Mouse (Mus musculus) lung, postnatal 4 days (tissue): ENCODE results near the gene Sec23a.
"Not testable (repeated sequence)": the region's sequence is repeated elsewhere in the genome, so short reads cannot be mapped to it uniquely, and the experiment has no call there.

Source experiments
- DNase-seq, 2 experiments: peaks; one replicate each; pipeline ENCODE4 v3.0.0; 2021

The Sec23a gene

DNA sequence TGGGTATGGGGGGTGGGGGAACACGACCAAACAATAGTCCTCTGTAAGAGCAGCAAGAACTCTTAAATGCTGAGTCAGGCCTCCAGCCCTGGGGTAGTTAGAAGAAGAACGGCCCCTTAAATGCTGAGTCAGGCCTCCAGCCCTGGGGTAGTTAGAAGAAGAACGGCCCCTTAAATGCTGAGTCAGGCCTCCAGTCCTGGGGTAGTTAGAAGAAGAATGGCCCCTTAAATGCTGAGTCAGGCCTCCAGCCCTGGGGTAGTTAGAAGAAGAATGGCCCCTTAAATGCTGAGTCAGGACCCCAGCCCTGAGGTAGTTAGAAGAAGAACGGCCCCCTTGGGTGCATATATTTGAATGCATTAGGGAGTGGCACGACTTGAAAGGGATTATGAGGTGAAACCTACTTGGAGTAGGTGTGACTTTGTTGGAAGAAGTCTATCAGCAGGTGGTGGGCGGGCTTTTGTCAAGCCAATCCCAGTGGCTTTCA, 30.6 kb downstream of the Sec23a start:
- not testable (repeated sequence) for DNase-seq

DNA sequence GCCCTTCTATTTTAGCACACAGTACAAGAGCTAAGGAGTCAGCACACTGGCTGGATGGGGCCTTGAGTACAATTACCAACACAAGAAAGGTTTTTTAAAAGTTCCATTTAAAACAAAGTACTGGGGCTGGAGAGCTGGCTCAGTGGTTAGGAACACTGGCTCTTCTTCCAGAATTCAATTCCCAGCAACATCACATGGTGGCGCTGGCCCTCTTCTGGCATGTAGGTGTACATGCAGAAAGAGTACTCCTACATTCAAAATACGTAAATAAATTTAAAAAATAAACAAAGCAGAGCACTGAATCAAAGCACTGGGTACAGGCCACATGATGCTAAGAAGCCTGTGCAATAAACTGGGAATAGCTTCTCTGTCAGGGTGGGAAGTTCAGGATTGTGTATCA, 34.9 kb downstream of the Sec23a start:
- DNase-seq: no peak

DNA sequence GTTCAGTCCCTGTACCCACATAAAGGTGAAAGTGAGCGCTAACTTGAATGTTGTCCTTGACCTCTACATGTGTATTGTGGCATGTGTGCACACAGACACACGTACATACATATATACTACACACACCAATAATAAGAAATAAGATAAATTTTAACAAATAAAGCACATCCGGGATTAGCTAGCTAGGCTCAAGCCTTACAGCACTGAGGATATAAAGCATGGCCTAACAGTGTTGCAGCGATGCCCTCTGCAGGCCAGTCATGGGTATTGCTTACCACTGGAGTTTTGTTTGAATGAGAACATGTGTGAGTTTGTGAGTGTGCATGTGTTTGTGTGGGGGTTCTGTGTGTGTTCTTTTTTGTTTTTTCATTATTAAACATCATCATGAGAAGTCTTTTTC, 47.2 kb downstream of the Sec23a start:
- peak in 1 of 2 experiments; percentile 16 for DNase-seq

- no peak for DNase-seq
Observed at GRCm38 (mm10) chr12:58960844-58961243, 51.0 kb downstream of the Sec23a start.

GRCm38 (mm10) chr12:58956624-58957023, 55.2 kb downstream of the Sec23a start:
- no peak for DNase-seq

DNA sequence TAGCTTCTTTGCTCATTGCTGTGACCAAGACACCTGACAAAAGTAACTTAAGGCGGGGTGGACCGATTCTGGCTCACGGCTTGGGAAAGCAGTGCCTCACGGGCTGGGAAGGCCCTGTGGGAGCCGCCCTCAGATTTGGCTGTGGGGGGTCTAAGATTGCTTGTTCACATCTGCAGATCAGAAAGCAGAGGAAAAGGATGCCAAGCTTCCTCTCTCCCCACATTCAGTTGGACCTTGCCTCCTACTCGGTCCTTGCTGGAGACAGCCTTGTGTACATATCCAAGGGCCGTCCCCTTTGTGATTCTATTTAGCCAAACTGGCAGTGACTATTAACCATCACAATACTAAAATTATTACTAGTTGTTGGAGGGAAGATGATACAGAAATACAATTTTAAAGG, 55.7 kb downstream of the Sec23a start:
- no peak for DNase-seq

GRCm38 (mm10) chr12:58947879-58948278, 63.9 kb downstream of the Sec23a start:
- DNase-seq: no peak

DNA sequence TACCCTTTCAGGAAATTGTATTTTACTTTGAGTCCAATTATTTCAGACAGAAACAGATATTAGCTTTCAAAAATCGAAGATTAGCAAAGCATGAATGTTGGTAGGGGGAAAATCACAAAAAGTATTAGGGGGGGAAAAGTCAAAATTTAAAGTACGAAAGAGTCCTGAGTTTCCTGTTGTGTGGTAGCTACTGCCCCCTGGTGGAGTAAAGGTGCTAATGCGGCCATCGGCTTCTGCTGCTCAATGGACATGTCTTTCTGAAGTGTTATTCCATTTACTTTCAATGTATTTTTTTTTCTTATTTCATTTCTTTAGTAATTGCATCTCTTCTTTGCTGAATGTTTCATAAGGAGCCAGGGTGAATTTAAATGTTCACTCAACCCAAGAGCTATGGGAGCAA, 64.6 kb downstream of the Sec23a start:
- peak; percentile 25 to 46 for DNase-seq

- DNase-seq: no peak
Observed at GRCm38 (mm10) chr12:58942544-58942943, 69.3 kb downstream of the Sec23a start.

DNA sequence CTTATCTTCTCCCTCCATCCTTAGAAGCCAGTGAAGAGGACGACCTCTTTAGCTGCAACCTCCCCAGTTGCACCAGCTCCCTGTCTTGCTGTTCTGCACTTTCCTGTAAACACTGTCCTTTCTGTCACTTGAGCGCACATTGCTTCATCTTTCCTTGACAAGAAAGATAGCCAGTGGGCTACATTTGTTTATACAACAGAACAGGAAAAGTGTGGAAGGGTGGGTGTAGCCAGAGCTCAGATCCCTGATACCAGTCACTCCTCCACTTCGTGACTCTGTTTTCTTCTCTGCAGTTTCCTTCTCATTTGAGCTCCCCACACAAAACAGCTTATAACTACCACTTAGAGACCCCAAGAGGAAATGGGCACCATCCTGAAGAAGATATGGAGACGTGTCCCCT, 77.2 kb downstream of the Sec23a start:
- no peak for DNase-seq

GRCm38 (mm10) chr12:58924996-58925395, 86.8 kb downstream of the Sec23a start:
- DNase-seq: no peak

DNA sequence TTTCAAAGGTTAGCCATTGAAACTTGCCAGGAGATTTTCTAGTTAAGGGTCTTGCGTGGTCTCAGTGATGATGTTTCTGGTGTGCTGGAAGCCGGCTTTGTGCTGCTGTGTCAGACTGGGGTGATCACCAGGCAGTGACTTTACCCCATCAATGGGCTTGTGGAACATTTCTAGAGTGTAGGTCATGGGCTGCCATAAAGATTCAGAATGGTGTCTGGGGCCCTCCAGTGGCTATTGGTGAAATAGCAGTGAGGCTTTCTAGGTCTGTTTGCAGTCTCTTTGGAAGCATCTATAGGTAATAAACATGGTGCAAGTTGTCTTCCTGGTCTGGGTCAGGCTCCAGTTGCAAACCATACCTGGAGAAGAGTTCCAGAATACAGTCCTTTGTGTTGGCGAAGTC, 87.8 kb downstream of the Sec23a start:
- peak; percentile 20 for DNase-seq

GRCm38 (mm10) chr12:58920775-58921174, 91.0 kb downstream of the Sec23a start:
- peak in 1 of 2 experiments; percentile 4 for DNase-seq

GRCm38 (mm10) chr12:58919516-58919915, 92.3 kb downstream of the Sec23a start:
- DNase-seq: no peak

DNA sequence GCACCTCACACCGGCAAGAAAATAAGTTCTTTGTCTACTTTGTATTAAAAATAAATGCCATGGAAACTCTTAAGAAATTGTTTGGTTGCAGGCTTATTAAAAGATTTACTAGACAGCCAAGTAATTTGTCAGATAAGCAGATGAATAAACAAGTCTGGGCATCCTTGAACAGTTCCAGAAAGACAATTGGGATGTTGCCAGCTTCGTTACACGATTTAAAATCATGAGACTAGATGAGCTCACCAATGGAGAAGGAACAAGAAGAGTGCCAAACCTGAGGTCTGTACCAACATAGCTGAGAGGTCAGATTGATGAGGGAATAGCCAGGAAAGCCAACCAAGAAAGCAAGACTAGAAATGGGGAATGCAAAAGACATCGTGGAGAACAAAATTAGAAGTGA, 102.0 kb downstream of the Sec23a start:
- DNase-seq: no peak
